Mouse (Mus musculus): ENCODE results near the gene Tnfsf14. TPM values are rescaled to one million over a fixed set of nuclear protein-coding genes. Genes with fewer than 3 reads are reported as not detected.

The Tnfsf14 gene
- 0.18 TPM in 1 of 2 replicates, not detected in the other for polyA plus RNA-seq (2015; fragmentation: Nextera tagmentation; extraction: Ambion mirVana)

DNA sequence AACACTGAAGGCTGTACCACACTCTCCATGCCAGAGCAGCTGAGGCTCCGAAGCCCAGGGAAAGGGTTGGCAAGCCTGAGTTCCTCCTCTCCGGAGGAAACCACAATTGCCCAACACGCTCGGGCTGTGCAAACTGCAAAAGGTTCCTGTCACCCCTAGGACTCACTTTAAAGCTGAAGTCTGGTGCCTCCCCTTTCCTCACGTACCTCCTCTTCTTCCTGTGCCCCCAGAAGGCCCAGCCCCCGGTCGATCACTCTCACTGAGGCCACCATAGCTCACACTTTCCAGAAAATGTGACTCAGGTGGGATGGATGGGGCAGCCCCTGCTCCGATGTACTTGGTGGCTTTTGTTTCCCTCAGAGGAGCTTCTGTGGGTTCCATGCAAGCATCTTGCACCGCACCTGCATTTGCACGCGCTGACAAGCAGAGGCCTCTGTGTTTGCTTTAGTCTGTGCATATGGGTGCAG is at the start of gene Tnfsf14:
TSS of gene Tnfsf14 (minus strand) at position 137 of the 467 bp plus-strand sequence.
- H3K27ac ChIP-seq: no peak within 1 kb of the TSS
- no peak for ATAC-seq (ENCODE audit: insufficient number of reproducible peaks, insufficient read depth, low FRiP score, low TSS enrichment, low read depth)
- H3K36me3 ChIP-seq: no peaks in the 10 kb centered on the region
- H3K9me3 ChIP-seq: no peaks in the 10 kb centered on the region
- no peaks in the 10 kb centered on the region for H3K4me1 ChIP-seq
- no peak within 1 kb of the TSS for H3K4me3 ChIP-seq
- no peak within 1 kb of the TSS for H3K4me2 ChIP-seq
- 83% methylated on average over 11 of the region's 11 CpGs for WGBS
- no peaks in the 10 kb centered on the region for H3K27me3 ChIP-seq
- no peak within 1 kb of the TSS for H3K9ac ChIP-seq

DNA sequence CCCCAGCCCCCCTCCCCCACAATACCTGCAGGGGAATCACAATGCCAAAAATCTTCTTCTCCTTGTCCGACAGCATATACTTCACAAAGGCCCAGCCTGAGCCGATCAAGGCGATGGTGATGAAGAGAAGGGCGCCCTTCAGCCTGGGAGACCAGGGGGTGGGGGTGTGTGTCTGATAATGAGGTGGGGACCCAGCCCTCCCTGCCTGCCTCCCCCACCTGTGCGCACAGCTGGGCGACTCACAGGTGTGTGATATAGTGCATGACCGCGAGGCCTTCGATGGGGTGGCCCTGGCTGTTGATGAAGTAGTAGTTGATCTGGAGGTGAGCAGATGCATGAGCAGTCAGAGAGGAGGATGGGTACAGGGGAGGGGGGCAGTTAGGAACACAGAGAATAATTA is 43.2 kb upstream of the Tnfsf14 start:
- Histone ChIP-seq H3K4me1 (no peaks in the 10 kb centered on the region), H3K9me3 (0 out of 2 replicates have a peak, but pooled peaks cover 3% of the 10 kb centered on the region), H3K27me3 (no peaks in the 10 kb centered on the region), H3K4me2 (no peak overlapping the region), H3K36me3 (peaks cover 47% of the 10 kb centered on the region), H3K4me3 (no peak overlapping the region), H3K9ac (no peak overlapping the region), H3K27ac (no peak overlapping the region)
- ATAC-seq (ENCODE audit: insufficient number of reproducible peaks, insufficient read depth, low FRiP score, low TSS enrichment, low read depth): no peak
- 96% methylated on average over 9 of the region's 9 CpGs for WGBS

DNA sequence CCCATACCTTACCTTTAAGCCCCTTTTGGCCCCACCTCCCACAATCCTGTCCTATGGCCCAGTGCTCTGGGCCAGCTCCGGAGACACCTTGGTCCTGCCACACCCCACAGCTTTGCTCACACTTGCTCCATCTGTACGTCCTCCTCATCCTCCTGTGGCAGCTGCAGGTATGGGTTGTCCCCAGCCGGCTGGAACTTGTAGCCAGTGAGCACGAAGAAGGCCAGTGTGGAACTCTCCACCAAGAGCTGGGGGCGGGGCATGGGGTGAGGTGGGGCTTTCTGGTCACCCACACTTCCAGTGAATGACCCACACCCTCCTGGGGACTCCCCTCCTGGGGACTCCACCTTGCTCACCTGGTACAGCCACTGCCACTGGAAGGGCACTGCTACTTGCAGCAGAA is 41.8 kb upstream of the Tnfsf14 start:
- H3K4me2 ChIP-seq: no peak overlapping the region

DNA sequence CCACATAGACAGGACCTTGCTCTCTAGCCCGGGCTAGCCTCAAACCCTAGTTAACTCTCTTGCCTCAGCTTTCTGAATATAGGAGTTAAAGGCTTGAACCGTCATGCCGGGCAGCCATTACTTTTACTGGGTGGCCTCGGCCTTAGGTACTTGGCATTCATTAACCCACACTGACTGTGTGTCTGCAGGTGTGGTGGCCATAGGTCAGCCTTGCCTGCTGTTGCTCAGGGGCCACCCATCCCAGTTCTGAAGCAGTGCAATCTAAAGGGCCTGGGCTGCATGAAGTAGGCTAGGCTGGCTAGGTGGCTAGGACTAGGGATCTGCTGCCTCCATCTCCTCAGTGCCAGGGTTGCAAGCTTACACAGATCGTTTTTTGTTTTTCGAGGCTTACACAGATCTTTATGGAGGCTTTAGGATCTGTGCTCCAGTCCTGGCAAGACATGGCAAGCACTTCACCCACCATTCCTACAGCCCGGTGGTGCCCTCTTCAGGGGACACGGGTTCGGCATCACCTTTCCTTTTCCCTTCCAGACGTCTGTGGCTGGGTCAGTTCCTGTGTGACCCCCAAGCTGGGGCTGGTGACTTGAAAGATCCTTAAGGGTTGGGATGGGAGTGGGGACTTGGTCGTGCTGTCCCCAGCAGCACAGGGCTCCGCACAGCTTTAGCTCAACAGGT is 40.4 kb upstream of the Tnfsf14 start:
- Histone ChIP-seq H3K4me3 (no peak overlapping the region), H3K27me3 (no peaks in the 10 kb centered on the region), H3K9ac (no peak overlapping the region), H3K9me3 (no peaks in the 10 kb centered on the region), H3K27ac (no peak overlapping the region), H3K4me1 (no peaks in the 10 kb centered on the region), H3K36me3 (peaks cover 38% of the 10 kb centered on the region), H3K4me2 (no peak overlapping the region)
- WGBS: 81% methylated on average over 12 of the region's 12 CpGs
- no peak for ATAC-seq (ENCODE audit: insufficient number of reproducible peaks, insufficient read depth, low FRiP score, low TSS enrichment, low read depth)

More for the DNA sequence above, 41.8 kb upstream of the Tnfsf14 start:
- Histone ChIP-seq H3K9ac (no peak overlapping the region), H3K9me3 (no peaks in the 10 kb centered on the region), H3K4me3 (no peak overlapping the region), H3K27ac (no peak overlapping the region), H3K36me3 (peaks cover 38% of the 10 kb centered on the region), H3K27me3 (no peaks in the 10 kb centered on the region), H3K4me1 (no peaks in the 10 kb centered on the region)
- ATAC-seq (ENCODE audit: insufficient number of reproducible peaks, insufficient read depth, low FRiP score, low TSS enrichment, low read depth): 0 out of 2 replicates have a peak, but pooled peaks have one; percentile 7
- WGBS: 88% methylated on average over 5 of the region's 5 CpGs

DNA sequence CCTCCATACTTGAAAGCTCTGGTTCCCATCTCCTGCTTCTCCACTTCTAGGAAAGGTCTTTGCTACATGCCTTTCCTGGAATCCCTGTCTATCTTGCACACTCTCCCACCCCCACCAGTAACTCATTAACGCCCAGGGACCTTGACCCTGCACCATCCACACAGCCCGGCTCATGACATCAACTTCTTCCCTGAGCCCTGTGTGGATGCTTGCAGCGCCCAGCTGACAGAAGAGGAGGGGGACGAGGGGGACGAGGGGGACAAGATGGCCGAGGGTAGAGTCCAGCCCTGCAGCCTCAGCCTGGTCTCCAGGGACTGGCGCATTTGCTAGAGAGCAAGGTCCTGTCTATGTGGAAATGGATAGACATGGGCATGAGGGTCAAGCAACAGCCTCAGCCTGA is 39.1 kb upstream of the Tnfsf14 start:
- WGBS: 52% methylated on average over 7 of the region's 7 CpGs
- no peak overlapping the region for H3K9ac ChIP-seq
- H3K4me2 ChIP-seq: no peak overlapping the region
- no peaks in the 10 kb centered on the region for H3K4me1 ChIP-seq
- peaks cover 38% of the 10 kb centered on the region for H3K36me3 ChIP-seq
- no peaks in the 10 kb centered on the region for H3K9me3 ChIP-seq
- H3K27ac ChIP-seq: no peak overlapping the region
- H3K4me3 ChIP-seq: no peak overlapping the region
- no peak for ATAC-seq (ENCODE audit: insufficient number of reproducible peaks, insufficient read depth, low FRiP score, low TSS enrichment, low read depth)
- no peaks in the 10 kb centered on the region for H3K27me3 ChIP-seq

DNA sequence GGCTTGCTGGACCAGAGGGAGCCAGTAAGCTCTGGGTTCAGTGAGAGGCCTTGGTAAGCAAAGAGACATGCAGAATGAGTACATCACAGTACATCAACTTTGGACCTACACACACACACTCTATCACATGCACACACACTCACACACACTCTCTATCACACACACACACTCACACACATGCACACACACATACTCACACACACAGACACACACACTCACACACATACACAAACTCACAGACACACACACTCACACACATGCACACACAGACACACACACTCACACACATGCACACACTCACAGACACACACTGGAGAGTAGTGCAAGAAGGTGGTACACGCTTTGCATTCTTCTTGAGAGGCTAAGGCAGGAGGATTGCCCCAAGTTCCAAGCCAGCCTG is 38.2 kb upstream of the Tnfsf14 start:
- no peak overlapping the region for H3K4me3 ChIP-seq
- H3K4me2 ChIP-seq: no peak overlapping the region
- no peak overlapping the region for H3K9ac ChIP-seq
- ATAC-seq (ENCODE audit: insufficient number of reproducible peaks, insufficient read depth, low FRiP score, low TSS enrichment, low read depth): no peak
- H3K27me3 ChIP-seq: no peaks in the 10 kb centered on the region
- H3K9me3 ChIP-seq: no peaks in the 10 kb centered on the region
- peaks cover 30% of the 10 kb centered on the region for H3K36me3 ChIP-seq
- H3K27ac ChIP-seq: no peak overlapping the region
- no peaks in the 10 kb centered on the region for H3K4me1 ChIP-seq
- WGBS: 81% methylated on average over 1 of the region's 1 CpGs

DNA sequence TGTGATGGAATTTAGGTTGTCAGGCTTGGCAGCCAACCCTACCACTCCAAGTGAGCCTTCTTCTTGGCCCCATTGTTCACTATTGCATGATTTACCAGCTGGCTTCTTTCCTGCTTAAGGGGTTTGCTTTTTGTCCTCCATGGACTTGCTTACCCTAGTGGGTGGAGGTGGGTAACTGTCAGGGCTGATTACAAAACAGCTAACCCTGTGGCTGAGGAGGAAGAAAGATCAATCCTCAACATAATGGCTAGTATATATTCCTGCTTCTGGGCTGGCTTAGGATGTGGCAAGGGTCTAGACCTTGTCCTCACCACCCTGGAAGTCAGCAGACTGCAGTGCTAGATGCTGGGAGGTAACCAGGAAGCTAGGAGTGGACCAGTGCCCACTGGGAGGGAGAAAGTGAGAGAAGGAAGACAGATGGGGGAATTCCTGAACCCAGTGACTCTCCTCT is 37.4 kb upstream of the Tnfsf14 start:
- Histone ChIP-seq H3K36me3 (peaks cover 22% of the 10 kb centered on the region), H3K9me3 (no peaks in the 10 kb centered on the region), H3K4me2 (no peak overlapping the region), H3K4me1 (no peaks in the 10 kb centered on the region), H3K27me3 (no peaks in the 10 kb centered on the region), H3K9ac (no peak overlapping the region), H3K27ac (no peak overlapping the region), H3K4me3 (no peak overlapping the region)
- ATAC-seq (ENCODE audit: insufficient number of reproducible peaks, insufficient read depth, low FRiP score, low TSS enrichment, low read depth): no peak

DNA sequence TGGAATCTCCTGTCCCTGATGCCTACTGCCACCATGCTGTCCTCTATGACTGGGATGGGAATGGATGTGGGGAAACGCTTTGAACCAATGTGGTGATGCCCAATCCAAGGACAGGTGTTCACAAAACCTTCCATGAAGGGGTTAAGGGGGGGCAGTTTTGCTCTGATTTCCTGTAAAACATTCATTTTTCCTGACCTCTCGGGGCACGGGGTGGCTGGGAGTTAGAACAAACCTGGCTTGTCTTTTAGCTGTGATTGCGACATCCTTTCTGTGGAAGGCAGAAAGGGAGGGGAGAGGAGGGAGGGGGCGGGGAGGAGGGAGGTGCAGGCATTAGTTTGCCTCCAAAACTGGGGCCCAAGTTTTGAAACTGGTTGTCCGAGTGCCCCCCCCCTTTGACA is 36.8 kb upstream of the Tnfsf14 start:
- Histone ChIP-seq H3K27me3 (no peaks in the 10 kb centered on the region), H3K9me3 (no peaks in the 10 kb centered on the region), H3K4me2 (no peak overlapping the region), H3K4me3 (no peak overlapping the region), H3K27ac (no peak overlapping the region), H3K9ac (no peak overlapping the region), H3K36me3 (peaks cover 15% of the 10 kb centered on the region), H3K4me1 (no peaks in the 10 kb centered on the region)
- 51% methylated on average over 5 of the region's 6 CpGs for WGBS
- no peak for ATAC-seq (ENCODE audit: insufficient number of reproducible peaks, insufficient read depth, low FRiP score, low TSS enrichment, low read depth)

DNA sequence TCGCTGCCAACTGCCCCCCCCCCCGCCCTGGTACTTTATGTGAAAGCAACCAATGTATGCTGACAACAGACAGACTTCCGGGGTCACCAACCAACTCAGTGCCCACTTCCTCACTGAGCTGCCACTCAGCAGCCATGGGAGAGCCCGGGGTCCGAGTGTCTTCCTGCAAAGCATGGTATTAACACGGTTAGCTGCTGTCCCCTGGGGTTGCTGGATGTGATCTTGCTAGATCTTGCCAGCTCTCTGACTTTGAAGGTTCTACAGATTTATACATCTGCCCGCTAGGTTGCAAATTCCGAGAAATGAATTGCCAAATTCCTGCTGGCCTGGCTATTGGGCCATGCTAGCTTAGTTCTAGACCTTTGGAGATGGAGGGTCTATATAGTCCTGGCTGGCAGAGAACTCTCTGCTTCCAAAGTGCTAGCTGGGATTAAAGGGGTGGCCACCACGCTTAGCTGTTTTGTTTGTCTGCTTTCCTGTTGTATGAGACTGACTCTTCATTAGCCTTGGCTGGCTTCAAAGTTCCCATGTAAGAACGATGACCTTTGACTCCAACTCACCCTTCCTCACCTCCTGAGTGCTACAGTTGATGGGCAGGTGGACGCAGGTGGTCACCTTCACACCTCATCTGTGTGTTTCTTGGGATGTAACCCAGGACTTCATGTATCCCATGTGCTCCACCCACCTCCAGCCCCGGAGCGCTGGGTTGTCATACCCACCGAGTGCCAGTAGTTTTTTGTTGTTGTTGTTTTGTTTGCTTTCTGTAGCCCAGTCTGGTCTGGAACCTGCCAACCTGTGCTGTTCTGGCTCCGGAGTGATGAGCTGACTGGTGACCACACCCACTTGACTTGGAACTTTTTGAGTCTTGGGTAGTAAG is 36.1 kb upstream of the Tnfsf14 start:
- no peaks in the 10 kb centered on the region for H3K9me3 ChIP-seq
- WGBS: 73% methylated on average over 15 of the region's 15 CpGs
- H3K27ac ChIP-seq: no peak overlapping the region
- no peaks in the 10 kb centered on the region for H3K27me3 ChIP-seq
- ATAC-seq (ENCODE audit: insufficient number of reproducible peaks, insufficient read depth, low FRiP score, low TSS enrichment, low read depth): no peak
- no peaks in the 10 kb centered on the region for H3K4me1 ChIP-seq
- peaks cover 11% of the 10 kb centered on the region for H3K36me3 ChIP-seq
- H3K9ac ChIP-seq: no peak overlapping the region
- no peak overlapping the region for H3K4me2 ChIP-seq
- H3K4me3 ChIP-seq: no peak overlapping the region

DNA sequence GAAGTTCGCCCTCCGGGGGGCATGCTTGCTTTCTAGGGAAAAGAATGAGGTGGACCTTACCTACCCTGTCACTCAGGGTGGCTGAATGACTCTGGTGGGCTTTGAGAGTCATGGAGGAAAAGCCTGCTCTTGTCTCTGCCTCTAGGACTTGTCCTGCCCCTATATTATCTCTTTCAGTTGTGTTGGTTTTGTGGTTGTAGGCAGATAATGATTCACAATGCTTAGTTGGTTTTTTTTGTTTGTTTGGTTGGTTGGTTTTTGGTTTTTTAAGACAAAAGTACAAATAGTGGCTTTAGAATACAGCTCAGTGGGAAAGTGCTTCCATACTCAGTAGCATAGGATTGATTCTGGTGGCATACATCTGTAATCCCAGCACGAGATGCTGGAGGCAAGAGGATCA is 34.9 kb upstream of the Tnfsf14 start:
- Histone ChIP-seq H3K4me2 (no peak overlapping the region), H3K4me3 (no peak overlapping the region), H3K9ac (no peak overlapping the region), H3K36me3 (no peaks in the 10 kb centered on the region), H3K4me1 (no peaks in the 10 kb centered on the region), H3K27me3 (0 out of 2 replicates have a peak, but pooled peaks cover 3% of the 10 kb centered on the region), H3K27ac (no peak overlapping the region), H3K9me3 (no peaks in the 10 kb centered on the region)
- 72% methylated on average over 3 of the region's 3 CpGs for WGBS
- no peak for ATAC-seq (ENCODE audit: insufficient number of reproducible peaks, insufficient read depth, low FRiP score, low TSS enrichment, low read depth)

DNA sequence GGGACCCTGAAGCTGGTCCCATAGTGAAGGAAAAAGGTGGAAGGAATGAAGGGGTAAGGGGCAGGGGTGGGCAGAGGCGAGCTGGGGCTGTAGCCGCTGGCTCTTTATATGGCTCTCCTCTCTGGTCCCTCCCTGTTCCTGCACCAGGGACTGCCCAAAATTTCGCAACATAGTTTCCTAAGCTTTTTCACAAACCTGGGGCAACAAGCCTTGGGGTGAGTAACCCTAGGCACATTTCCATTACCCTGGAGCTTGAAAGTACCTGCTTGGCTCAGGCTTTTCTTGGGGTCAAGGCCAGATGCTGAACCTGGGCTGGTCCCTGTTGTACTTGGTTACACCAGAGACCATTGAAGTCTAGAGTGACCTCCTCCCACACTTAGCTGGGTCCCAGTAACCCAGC is 34.0 kb upstream of the Tnfsf14 start, which contains the start of gene C3:
TSS of gene C3 (minus strand) at position 123 of the 400 bp plus-strand sequence.
- H3K9me3 ChIP-seq: no peaks in the 10 kb centered on the region
- no peaks in the 10 kb centered on the region for H3K36me3 ChIP-seq
- no peak within 1 kb of the TSS for H3K4me3 ChIP-seq
- no peak within 1 kb of the TSS for H3K27ac ChIP-seq
- WGBS: 77% methylated on average over 3 of the region's 3 CpGs
- H3K4me1 ChIP-seq: no peaks in the 10 kb centered on the region
- H3K27me3 ChIP-seq: peaks cover 5% of the 10 kb centered on the region; the same call in 1 of the 2 replicates
- no peak for ATAC-seq (ENCODE audit: insufficient number of reproducible peaks, insufficient read depth, low FRiP score, low TSS enrichment, low read depth)
- no peak within 1 kb of the TSS for H3K4me2 ChIP-seq
- no peak within 1 kb of the TSS for H3K9ac ChIP-seq
